Mouse (Mus musculus) CH12F3 (cell line): ENCODE data around the gene Ip6k1.

Source experiments
- in situ Hi-C: fragments of 300-500 bp; cut with MboI; formaldehyde crosslinking; loops from 2 replicates; pipeline ENCODE4 v1.14.3; 2020; ENCODE audit warnings: low sequenced_read_pairs

Ip6k1 gene

GRCm38 (mm10) chr9:108094184-108094941 is 92.1 kb downstream of the Ip6k1 start, which contains the start of gene Apeh:
Gene Apeh (minus strand): TSS chr9:108094606.
- in situ Hi-C loops = no loop called here

- in situ Hi-C loops = no loop called here
Measured at GRCm38 (mm10) chr9:108094998-108095411, 92.7 kb downstream of the Ip6k1 start.

- in situ Hi-C loops = no loop called here
Measured at GRCm38 (mm10) chr9:108095518-108095917, 93.2 kb downstream of the Ip6k1 start.

- in situ Hi-C loops = no loop called here
Measured at GRCm38 (mm10) chr9:108095949-108096712, 93.8 kb downstream of the Ip6k1 start.
